Comparison of ENCODE assay signal across 18 mouse cellular contexts in the genomic region with DNA sequence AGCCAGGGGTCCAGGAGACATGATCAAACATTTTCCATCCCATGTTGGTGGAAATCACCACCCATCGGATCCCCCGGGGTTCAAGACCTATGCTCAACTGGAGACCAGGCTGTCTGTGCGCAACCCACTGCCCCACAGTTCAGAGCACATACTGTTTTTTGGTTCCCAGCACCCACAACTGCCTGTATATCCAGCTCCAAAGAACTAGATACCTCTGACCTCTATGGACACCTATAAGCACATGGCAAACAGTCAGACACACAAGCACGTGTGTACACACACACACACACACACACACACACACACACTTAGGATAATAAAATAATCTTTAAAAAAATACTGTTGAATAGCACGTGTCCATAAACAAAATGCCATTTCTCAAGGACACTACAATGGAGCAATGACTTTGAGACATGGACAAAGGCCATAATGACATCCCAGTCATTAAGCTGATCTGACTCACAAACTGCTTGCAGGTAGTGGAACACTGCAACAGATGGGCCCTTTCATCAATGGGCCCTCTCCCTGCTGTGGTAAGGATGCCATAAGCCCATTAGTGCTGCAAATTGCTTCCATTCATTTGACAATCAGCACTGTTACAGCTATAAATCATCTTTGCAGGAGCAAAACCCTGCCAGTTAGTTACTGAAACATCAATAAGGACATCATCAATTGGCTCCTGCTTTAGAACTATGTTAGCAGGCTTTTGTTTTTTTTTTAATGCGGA.
DNase-seq lines count a peak whose midpoint lies in the region; ATAC-seq lines count a peak whose summit lies in the region.
"Had no signal": no experiment of that assay in that cellular context is flagged by ENCODE, and none has a peak within 500 bp of the region (broad histone marks: within the 10 kb centered on the region; RNA-seq: fewer than 3 reads in every experiment).

No protein-coding gene starts in this region.

- H3K4me2 ChIP-seq in hindbrain, embryonic 12.5 days (replicated peaks), result no peak overlapping the region
- H3K4me2 ChIP-seq in hindbrain, embryonic 13.5 days, result no peak overlapping the region
- H3K4me2 ChIP-seq in forebrain, embryonic 15.5 days (replicated peaks), result no peak overlapping the region
- no peak overlapping the region for H3K4me2 ChIP-seq in neural tube, embryonic 14.5 days (ENCODE audit: low read depth, low read length)
- H3K4me2 ChIP-seq: heart, embryonic 13.5 days; limb, embryonic 12.5 days; liver, embryonic 15.5 days; midbrain, embryonic 11.5 days had no signal

- H3K4me1 ChIP-seq in hindbrain, embryonic 12.5 days, result peaks cover 3% of the 10 kb centered on the region; the same call in 1 of the 2 replicates
- peaks cover 14% of the 10 kb centered on the region for H3K4me1 ChIP-seq in hindbrain, embryonic 13.5 days (replicated peaks)
- peaks cover 12% of the 10 kb centered on the region for H3K4me1 ChIP-seq in forebrain, embryonic 15.5 days
- H3K4me1 ChIP-seq in neural tube, embryonic 14.5 days (ENCODE audit: control insufficient read depth, insufficient read depth, low read length), result no peaks in the 10 kb centered on the region; the same call in 1 of the 2 replicates
- H3K4me1 ChIP-seq: limb, embryonic 12.5 days; liver, embryonic 15.5 days had no signal

- H3K27ac ChIP-seq in hindbrain, embryonic 12.5 days, result no peak overlapping the region
- no peak overlapping the region for H3K27ac ChIP-seq in hindbrain, embryonic 13.5 days
- H3K27ac ChIP-seq in forebrain, embryonic 15.5 days (replicated peaks), result no peak overlapping the region
- no peak overlapping the region for H3K27ac ChIP-seq in neural tube, embryonic 14.5 days (ENCODE audit: low read depth, low read length)
- H3K27ac ChIP-seq: heart, embryonic 13.5 days; limb, embryonic 12.5 days; liver, embryonic 15.5 days had no signal

- no peaks in the 10 kb centered on the region for H3K27me3 ChIP-seq in hindbrain, embryonic 12.5 days
- H3K27me3 ChIP-seq in hindbrain, embryonic 13.5 days, result no peaks in the 10 kb centered on the region
- no peaks in the 10 kb centered on the region for H3K27me3 ChIP-seq in forebrain, embryonic 15.5 days
- H3K27me3 ChIP-seq in neural tube, embryonic 14.5 days (ENCODE audit: control insufficient read depth, insufficient read depth, low read length), result no peaks in the 10 kb centered on the region
- H3K27me3 ChIP-seq: heart, embryonic 13.5 days; limb, embryonic 12.5 days; liver, embryonic 15.5 days had no signal

- no peak overlapping the region for H3K9ac ChIP-seq in hindbrain, embryonic 12.5 days
- H3K9ac ChIP-seq in hindbrain, embryonic 13.5 days, result no peak overlapping the region
- H3K9ac ChIP-seq in forebrain, embryonic 15.5 days (replicated peaks), result no peak overlapping the region
- no peak overlapping the region for H3K9ac ChIP-seq in neural tube, embryonic 14.5 days (replicated peaks; ENCODE audit: low read depth, low read length)
- H3K9ac ChIP-seq: heart, embryonic 13.5 days; limb, embryonic 12.5 days; liver, embryonic 15.5 days had no signal

- no peak overlapping the region for H3K4me3 ChIP-seq in hindbrain, embryonic 12.5 days
- H3K4me3 ChIP-seq in hindbrain, embryonic 13.5 days, result no peak overlapping the region
- H3K4me3 ChIP-seq in forebrain, embryonic 15.5 days, result no peak overlapping the region
- no peak overlapping the region for H3K4me3 ChIP-seq in neural tube, embryonic 14.5 days (ENCODE audit: low read depth, low read length)
- H3K4me3 ChIP-seq: heart, embryonic 13.5 days; limb, embryonic 12.5 days; liver, embryonic 15.5 days had no signal

- peak; percentile 81 for DNase-seq in brain, adult 2 months (ENCODE audit: low read depth, low spot score)
- DNase-seq in testis, postnatal 10 days (ENCODE audit: low spot score), result no peak
- DNase-seq in urinary bladder, postnatal 14 days (ENCODE audit: low spot score), result no peak
- no peak for DNase-seq in heart, postnatal 25 days (ENCODE audit: low spot score)
- DNase-seq: adrenal gland, postnatal 14 days; gastrocnemius, postnatal 36 days; right cerebral cortex, postnatal 14 days; thymus, postnatal 36 days had no signal

- WGBS in hindbrain, embryonic 12.5 days, result 82% methylated on average over 6 of the region's 6 CpGs
- 81% methylated on average over 6 of the region's 6 CpGs for WGBS in hindbrain, embryonic 13.5 days
- 68% methylated on average over 6 of the region's 6 CpGs for WGBS in forebrain, embryonic 15.5 days
- WGBS in neural tube, embryonic 14.5 days, result 65% methylated on average over 6 of the region's 6 CpGs

- intact Hi-C loops in heart, postnatal 25 days (cut with DNase I), result no loop called here

- 0 out of 2 replicates have a peak, but pooled peaks have one; percentile 33 for ATAC-seq in hindbrain, embryonic 12.5 days (ENCODE audit: low FRiP score)
- no peak for ATAC-seq in hindbrain, embryonic 13.5 days (ENCODE audit: low FRiP score)
- peak; percentile 67 for ATAC-seq in forebrain, embryonic 15.5 days (replicated peaks)
- peak; percentile 68 for ATAC-seq in neural tube, embryonic 14.5 days (ENCODE audit: low read depth)
- ATAC-seq: CD4-positive, CD25-positive, alpha-beta regulatory T cell, adult 4 months; inflammation-experienced regulatory T-cells, adult 6 months had no signal

- H3K9me3 ChIP-seq in hindbrain, embryonic 12.5 days (replicated peaks), result no peaks in the 10 kb centered on the region
- no peaks in the 10 kb centered on the region for H3K9me3 ChIP-seq in hindbrain, embryonic 13.5 days
- no peaks in the 10 kb centered on the region for H3K9me3 ChIP-seq in forebrain, embryonic 15.5 days
- H3K9me3 ChIP-seq in neural tube, embryonic 14.5 days (ENCODE audit: control insufficient read depth, low read length), result no peaks in the 10 kb centered on the region
- H3K9me3 ChIP-seq: heart, embryonic 13.5 days; limb, embryonic 12.5 days; liver, embryonic 15.5 days had no signal

- no peaks in the 10 kb centered on the region; the same call in 1 of the 2 replicates for H3K36me3 ChIP-seq in hindbrain, embryonic 12.5 days
- no peaks in the 10 kb centered on the region; the same call in 1 of the 2 replicates for H3K36me3 ChIP-seq in hindbrain, embryonic 13.5 days
- H3K36me3 ChIP-seq in forebrain, embryonic 15.5 days, result no peaks in the 10 kb centered on the region
- H3K36me3 ChIP-seq in neural tube, embryonic 14.5 days (ENCODE audit: control insufficient read depth, insufficient read depth, low read length), result no peaks in the 10 kb centered on the region
- H3K36me3 ChIP-seq: heart, embryonic 13.5 days; limb, embryonic 12.5 days; liver, embryonic 15.5 days had no signal
